Mouse (Mus musculus): ENCODE measurements at regions not wholly inside any gene's neighbourhood (a gene's known extent, or its start where the extent isn't known, plus 50 kb on each side); places are given as distances from the start of the nearest gene placed in this dataset.

DNA sequence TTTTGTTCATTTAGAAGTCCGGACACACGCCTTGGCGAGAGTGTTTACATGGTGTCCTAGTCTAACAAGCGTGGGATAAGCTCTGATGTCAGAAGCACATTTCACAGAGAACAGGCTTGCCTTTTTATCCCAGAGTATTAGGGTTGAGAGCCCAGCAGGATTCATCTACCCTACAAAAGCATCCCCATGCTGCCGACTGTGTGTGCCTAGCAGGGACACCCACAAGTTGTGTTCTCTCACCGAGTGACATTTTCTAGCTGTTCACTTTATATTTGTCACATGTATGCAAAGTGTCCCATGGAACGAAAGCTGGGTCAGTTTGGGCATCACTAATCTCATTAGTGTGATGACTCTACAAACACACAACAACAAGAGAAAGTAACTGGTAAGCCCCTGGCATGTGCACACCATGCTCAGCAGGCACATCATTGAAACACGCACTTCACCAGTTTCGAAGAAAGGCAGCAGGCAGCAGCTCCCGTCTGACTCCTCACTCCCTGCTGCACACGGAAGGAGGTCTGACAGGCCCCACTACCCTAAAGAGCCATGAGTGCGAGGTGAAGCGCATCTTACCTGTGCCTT lies 539.8 kb upstream of the Adgrl2 start:
- TF ChIP-seq CTCF (conservative IDR thresholded peaks at IDR 0.05; ENCODE audit: low read length): no peak
- no peak for TF ChIP-seq POU5F1 (IDR thresholded peaks at IDR 0.05; ENCODE audit: borderline replicate concordance, low read length)
